Mouse (Mus musculus) small intestine, adult 2 months (tissue): ENCODE measurements at regions not wholly inside any gene's neighbourhood (a gene's known extent, or its start where the extent isn't known, plus 50 kb on each side); places are given as distances from the start of the nearest gene placed in this dataset.

Source experiments
- CTCF ChIP-seq: fragments of 200-500 bp; IDR thresholded peaks from 2 replicates; pipeline ENCODE4 v1.5.1; 2012; ENCODE audit warnings: low read depth, mild to moderate bottlenecking, control low read depth, inconsistent platforms, low read length, moderate library complexity, mixed read lengths; ENCODE audit not compliant: insufficient replicate concordance, insufficient read length; ENCODE audit errors: extremely low read depth
- POLR2A ChIP-seq: fragments of 200-500 bp; IDR thresholded peaks from 2 replicates; pipeline ENCODE4 v1.6.1; 2012; ENCODE audit warnings: low read depth, mild to moderate bottlenecking, control low read depth, inconsistent platforms, low read length, moderate library complexity

GRCm38 (mm10) chr16:25087741-25088648, 198.6 kb upstream of the Tprg start:
- TF ChIP-seq CTCF (no peak), POLR2A (no peak)
